Mouse (Mus musculus) ZHBTc4 (cell line): ENCODE data around the gene Cdk18.

Experiments
- DNase-seq: peaks from one replicate; pipeline ENCODE4 v3.0.0-alpha.2; 2011; ENCODE audit warnings: low read depth, low spot score

Gene Cdk18

DNA sequence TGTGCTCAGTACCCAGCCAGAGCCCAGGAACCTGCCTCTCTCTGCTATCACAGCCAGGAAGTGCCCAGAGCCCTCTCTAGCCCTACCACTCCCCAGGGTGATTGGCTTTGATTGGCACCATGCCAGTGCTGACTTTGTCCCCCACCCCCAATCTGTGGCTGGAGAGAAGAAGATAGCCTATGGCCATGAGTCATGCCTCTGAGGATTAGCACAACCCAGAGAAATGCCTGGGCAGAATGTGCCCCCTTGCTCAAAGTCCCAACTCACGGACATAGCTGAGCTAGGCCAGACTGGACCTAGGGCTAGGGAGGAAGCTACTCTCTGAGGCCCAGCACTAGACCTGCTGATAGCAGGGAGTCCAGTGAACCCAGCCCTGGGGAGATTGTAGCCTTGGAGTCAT is 10.7 kb upstream of the Cdk18 start:
- no peak for DNase-seq

DNA sequence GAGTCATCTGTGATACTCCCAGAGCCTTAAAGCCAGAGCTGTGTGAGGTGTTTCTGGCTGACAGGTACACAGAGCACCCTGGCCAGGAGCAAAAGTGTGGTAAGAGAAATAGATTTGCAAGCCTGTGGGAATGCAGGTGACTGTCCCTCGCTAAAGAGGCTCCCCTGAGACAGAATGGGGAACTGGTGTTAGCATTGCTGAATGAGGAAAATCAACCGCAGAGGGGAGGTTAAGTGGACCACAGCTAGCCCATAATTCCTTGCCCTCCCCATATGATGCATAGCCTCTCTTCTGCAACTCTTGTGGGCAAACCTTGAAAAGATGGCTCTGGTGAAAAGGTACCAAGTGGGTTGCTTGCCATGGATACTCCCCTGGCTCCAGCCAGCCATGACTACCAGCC is 9.9 kb upstream of the Cdk18 start:
- no peak for DNase-seq

DNA sequence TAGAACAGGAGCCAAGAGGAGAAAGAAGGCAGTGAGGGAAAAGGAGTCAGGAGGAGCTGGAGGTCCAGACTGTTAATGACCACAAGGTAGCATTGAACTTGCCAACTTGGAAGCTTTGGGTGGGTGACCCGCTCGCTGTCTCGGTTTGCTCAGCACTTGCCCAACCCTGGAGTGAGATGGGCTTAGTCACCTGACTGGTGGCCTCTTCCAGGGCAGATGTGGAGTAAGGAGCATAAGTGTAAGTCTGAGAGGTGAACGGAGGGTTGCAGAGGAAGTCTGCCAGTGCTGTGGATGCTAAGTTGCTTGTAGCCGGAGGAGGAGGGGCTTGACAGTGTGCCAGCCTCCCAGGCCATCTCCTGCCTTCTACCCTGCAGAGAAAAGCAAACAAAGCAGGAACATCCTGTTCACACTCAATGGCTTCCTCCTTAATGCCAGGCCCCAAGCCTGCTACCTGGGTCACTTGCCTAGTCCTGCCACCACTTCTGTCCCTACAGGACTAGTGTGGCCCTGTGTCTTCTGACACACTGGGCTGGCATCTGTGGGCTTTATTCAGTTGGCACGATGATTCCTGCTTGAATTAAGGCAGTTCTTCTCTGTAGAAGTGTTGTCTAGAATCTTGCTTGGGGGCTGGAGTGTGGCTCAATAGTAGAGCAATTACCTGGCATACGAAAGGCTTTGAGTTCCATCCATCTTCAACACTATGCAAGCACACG is 6.6 kb upstream of the Cdk18 start:
- DNase-seq = no peak

DNA sequence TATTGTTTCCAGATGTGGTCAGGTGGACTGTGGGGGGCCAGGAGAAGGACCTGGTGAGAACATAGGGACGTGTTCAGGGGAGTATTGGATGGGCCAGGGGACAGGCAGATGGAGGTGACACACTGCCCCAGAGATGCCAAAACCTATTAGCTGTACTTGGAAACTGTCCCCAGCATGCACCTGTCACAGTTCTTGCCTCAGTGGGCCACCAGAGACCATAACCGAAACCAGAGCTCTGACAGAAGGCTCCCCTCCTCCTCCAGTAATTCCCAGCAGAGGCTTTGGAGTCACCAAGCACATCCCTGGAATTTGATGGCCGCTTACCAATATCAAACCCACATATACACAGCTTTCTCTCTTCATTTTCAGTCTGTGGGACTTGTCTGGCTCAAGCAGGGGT is 5.4 kb upstream of the Cdk18 start:
- no peak for DNase-seq

DNA sequence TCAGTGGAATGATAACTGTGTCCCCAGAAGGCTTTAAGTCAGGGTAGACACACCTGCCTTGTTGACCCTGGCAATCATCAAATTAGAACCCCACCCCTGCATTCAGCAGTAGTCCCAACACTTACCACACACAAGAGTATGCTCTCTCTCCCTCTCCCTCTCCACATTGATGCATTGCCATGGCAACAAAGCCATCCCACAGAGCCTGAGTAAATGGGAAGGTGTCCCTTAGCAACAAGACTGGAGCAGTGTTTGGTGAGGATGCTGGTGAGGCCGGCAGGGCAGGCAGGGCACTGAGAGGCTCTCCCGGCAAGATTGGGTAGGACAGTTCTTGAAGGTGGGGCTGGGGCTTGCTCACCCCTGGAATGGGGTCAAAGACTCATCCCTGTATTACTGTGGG is 4.7 kb upstream of the Cdk18 start:
- DNase-seq = peak; percentile 51

DNA sequence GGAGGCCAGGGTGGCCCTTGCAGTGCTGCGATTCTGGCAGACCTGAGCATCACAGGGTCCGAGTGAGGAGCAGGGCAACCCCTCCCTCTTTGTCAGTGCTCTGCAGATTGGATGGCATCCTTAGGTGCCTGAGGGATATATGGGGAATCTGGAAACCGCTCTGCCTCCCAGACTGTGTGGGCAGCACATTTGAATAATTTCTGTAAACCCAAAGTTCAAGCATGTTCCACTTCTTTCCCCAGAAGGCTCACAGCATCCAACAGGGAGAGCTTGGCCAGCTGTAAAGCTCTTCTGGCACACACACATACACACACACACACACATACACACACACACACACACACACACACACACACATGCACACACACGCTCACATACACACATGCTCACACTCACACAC is 4.2 kb upstream of the Cdk18 start:
- no peak for DNase-seq

DNA sequence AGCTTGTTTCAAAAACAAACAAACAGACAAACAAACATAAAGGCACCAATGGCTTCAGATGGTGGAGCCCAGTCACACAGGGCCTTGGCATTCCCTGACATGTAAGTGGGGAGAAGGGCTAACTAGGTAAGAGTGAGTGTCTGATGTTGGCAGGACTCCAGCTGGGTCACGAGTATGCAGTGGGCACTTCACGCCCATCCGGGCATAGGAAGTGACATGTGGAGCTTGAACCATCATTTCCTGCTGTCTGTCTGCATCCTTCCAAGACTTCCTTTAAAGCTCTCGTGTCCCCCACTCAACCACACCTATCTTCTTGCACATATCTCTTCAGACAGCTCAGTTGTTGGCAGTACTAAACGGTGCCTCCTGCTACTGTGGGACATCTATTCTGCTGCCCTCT is 3.6 kb upstream of the Cdk18 start:
- no peak for DNase-seq

DNA sequence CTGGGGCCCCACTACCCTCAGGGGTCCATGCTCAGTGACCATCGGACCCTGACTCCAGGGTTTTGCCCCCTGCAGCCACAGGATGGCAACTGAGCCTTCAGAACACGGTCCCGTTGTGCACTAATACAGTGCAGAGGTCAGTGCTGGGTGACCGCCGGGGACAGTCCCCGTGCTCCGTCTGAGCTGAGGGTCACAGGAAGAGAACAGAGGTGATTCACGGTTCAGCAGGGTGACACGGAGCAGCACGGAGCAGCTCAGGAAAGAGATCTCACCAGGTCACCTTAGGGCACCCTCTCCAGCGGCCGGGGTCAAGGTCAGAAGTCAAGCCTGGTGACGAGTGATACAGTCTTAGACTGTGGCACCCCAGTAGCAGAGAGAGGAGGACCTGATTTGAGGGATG is 2.3 kb upstream of the Cdk18 start:
- no peak for DNase-seq

DNA sequence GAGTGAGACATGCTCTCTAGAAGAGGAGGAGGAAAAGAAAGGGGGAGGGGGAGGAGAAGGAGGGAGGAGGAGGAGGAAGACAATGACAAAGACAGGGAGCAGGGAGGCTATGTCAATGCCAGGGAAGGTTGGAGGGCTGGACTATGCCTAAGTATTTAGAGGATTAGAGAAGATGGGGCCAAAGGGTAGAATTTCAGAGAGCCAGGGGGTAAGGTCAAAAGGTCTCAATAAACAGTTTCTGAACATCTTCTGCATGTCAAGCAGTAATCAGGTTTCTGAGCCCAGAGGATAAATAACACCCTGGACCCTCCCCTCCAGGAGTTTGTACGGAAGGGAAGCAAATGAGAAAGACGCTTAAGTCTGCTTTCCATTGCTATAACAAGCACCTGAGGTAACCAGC is 1.7 kb upstream of the Cdk18 start:
- no peak for DNase-seq

DNA sequence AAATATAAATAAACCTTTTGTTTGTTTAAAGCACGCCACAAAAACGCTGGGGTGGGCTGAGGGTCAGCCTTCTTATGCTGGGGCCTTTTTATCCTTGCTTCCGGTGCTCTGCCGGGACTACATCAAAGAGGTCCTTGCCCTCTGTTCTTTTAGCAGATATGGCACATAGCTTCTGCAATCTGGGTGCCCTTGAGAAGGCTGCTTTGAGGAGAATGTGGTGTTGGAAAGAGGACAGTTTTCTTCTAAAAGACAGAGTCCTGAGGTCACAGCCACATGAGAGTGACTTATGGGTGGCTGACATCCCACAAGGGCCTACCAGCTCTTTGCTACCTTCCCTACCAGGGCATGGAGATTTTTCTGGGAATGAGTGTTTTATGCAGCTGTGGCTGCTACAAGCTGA is 1.1 kb upstream of the Cdk18 start:
- DNase-seq = no peak

DNA sequence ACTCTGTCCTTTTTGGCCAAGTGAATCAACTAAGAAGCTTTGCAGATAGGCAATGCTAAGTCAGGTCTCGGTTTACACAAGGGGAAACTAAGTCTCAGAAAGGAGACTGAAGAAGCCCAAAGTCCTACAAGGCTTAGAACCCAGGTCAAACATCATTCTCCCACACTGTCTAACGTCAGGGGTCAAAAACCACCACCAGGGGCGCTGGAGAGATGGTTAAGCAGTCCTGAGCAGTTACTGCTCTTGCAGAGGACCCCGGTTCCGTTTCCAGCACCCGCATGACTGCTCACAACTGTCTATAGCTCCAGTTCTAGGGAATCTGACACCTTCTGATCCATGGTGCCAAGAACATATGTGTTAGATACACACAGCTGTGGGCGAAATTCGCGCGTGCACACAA is 687 bp upstream of the Cdk18 start:
- DNase-seq = peak; percentile 88

DNA sequence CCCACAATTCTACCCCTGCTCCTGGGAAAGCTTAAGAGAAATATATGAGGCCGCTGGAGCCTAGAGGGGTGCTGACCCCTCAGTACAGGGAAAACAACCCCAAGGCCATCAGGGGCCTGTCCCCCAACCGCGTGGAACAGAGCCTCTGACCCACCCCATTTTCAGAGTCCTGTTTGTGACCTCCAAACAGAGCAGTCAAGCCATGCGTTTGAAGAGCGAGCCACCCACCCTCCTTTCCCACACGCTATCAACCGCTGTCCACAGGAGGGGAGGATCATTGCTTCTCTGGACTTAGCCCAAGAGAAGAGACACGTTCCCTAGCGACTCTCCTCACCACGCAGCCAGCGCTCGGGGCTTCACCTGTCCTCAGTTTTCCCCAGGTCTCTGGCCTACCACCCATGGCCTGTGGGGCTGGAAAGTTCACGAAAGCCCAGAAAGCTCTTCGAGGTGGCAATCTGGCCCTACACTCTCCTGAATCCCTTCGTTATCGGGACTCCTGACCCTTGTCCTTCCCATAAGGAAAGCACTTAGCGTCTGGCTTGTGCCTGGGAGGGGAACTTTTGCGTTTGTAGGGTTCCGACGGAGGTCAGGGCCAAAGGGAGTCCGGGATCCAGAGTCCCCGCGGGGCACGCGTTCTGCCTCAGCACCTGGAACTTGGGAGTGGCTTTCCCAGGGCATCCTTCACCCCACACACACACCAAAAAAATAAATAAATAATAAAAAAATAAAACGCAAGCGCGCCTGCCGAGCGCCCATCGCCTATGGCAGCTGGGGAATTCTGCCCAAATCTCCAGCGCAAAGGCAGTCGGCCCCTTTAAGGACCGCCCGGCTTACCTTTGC is 688 bp downstream of the Cdk18 start:
- peak; percentile 28 for DNase-seq

DNA sequence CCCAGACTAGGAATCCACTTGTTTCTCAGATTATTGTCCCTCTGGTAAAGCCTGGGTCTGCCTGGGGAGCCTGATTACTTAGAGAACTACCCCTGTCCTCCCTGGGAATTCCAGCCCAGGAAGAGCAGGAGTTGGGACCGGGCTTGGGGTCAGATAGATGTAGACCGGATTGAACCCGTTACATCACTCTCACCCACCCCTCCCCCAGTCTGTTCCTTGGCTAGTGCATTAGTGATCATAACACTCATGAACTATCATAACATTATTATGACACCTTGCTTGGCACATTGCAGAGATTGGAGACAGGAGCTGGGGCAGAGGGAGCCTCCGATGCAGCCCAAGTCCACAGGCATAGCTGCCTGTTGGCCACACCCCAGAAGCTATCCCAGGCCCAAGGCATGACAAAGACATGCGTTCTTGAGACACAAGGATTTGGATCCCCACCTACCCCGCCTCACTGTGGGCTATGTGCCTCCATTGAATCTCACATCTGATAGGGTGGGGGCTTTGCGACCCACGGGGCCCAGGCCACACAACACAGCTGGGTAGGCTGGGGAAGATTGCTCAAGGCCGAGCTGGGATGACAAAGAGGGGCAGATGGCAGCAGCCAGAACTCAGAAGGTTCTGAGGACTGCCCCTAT is 1.4 kb downstream of the Cdk18 start:
- DNase-seq = peak; percentile 86

DNA sequence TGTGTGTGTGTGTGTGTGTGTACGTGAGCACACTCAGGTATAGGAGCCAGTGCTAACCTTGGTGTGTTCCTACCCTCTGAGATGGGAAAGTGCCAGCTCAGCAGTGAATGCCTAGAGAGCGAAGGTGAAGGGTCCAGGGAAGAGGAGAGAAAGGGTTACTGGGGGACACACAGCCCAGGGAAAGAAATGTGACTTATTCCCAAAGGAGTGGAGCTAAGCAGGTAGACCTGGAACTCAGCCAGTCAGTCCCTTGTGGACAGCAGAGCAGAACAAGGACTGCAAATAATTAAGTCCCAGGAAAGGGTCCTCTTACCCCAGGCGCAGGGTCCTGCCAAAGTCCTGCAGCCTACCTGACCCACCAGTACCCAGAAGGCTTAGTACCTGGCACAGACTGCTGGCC is 2.6 kb downstream of the Cdk18 start:
- DNase-seq = no peak

DNA sequence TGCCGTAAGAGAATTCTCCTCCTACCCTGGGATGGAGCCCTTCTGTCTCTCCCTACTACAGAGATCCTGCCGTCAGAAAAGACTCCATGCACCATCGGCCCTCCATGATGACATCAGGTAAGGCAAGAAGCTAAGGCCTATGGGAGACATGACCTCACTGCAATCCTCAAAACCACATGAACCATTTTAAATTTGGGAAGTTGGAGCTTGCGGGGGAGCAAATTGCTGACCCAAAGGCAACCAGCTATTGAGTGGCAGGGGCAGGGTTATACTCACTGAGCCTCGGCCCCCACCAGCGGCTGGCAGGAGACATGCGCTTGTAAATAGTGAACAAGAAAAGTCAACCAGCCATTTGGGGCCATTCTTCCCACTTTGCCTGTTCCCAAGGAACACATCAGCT is 3.9 kb downstream of the Cdk18 start:
- DNase-seq = no peak

DNA sequence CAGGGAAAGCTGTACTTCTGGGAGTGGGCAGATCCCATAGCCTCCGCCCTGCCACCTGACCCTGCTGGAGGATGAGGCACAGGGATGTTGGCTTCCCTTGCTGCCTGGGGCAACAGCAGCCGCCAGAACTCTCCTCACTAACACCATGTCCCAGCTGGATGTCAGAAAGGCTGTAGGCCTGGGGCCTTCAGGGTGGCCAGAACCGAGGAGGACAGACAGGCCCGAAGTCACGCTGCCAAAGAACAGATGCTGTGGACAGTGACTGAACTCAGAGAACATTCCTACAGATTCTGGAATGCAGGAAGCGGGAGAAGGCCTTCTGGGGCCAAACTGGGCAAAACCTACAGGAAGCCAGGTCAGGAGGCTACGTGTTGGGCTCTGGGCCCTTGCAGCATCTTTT is 11.2 kb downstream of the Cdk18 start:
- no peak for DNase-seq

DNA sequence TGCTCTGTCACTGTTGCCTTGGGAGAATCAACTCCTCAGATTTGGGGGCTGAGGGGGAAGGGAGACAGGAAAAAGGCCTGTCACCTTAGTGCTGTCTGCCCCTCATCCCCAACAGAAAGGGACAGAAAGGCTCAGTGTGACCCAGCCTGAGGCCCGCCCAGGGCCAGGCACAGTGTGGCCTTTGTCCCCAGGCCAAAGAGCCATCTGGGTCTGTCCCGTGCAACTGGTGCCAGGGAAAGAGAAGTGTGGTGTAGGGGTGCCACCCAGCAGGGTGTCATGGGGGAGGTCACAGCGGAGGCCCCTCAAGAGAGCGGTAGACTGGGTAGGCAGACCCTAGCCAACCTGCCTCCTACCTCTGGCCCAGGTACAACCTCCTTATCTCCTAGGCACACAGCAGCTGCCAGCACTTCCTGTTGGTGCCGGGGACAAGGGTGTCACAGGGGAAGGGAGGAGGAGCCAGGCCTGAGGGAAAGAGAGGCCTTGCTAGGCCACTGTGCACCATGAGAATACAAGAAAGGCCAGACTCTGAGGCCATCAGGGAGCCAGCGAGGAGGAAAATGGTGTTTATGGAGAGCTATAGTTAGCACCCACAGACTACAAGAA is 13.6 kb downstream of the Cdk18 start:
- DNase-seq = peak; percentile 55

DNA sequence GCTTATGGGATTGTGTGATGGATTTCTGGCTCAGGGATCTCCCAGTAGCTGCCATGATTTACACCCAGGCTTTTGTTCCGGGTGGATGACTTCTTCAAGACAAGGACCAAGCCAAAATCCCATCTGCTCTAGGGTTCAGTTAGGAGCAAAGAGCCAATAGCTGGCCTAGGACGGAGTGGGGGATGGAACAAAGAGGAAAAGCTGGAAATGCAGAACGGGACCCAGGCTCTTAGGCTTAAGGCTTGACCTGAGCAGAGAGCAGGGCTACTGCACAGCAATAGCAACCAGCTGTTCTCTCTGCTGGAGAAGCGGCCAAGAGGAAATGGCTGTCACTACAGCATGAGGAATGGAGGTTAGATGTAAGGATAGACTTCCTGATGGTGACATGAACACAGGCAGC is 14.2 kb downstream of the Cdk18 start:
- no peak for DNase-seq

DNA sequence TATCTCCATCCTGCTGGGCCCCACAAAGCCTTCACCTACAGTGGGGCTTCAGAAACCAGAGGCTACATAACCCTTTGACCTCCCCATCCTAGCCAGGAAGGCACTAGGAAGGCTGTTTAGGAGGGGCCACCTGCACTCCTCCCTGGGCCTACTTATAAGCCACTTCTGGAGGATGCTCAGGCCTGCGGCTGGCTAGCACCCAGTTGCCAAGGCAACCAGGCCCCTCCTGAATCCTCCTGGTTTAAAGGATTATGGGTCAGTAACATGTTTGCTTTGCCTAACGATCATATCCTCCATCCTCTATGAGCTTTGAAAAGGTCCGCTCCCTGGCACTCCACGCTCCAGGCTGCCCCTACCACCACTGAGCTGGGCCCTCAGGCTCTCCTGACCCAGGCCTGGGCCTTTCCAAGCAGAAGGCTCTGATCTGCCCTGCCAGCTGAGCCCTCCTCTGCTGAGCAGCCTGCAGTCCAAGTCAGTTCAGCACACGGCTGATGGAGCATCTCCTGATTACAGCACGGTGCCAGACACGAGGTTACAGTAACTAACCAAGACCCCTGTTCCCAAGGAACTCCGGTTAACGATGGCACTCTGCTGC is 16.0 kb downstream of the Cdk18 start:
- no peak for DNase-seq

DNA sequence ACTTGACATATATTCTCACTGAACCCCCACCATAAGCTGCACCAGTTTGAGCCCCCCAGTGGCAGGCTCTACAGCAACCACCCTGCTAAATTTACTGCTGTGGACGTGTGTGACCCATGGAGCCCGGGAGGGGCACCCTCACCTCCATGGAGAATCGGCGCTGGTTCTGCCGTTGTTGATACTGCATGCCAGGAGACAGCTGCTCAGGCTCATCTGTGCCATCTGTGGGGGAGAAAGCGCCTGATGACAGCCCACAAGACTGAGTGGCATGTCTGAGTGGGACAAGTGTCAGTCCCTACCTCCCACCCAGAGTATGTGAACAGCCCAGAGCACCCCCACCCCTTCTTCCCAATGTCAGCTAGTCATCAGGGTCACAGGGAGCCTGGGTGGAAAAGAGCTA is 17.6 kb downstream of the Cdk18 start:
- DNase-seq = no peak

DNA sequence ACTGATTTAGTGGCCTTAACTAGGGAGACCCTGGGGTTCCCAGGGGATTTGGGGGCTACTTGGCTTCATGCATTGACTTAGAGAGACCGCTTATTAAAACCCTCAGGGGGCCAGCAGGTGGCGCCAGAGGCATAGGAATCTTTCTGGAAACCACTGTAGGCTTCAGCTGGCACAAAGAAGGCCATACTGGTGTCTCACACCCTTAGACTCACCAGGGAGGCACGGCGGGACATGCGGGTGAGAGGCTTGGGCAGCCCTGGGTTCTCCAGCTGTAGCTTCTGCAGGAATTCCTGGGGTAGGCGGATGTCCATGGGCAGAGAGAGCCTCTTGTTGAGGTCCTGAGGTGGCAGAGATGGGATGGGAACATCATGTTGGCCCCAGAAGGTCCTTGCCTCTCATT is 18.2 kb downstream of the Cdk18 start:
- peak; percentile 84 for DNase-seq

DNA sequence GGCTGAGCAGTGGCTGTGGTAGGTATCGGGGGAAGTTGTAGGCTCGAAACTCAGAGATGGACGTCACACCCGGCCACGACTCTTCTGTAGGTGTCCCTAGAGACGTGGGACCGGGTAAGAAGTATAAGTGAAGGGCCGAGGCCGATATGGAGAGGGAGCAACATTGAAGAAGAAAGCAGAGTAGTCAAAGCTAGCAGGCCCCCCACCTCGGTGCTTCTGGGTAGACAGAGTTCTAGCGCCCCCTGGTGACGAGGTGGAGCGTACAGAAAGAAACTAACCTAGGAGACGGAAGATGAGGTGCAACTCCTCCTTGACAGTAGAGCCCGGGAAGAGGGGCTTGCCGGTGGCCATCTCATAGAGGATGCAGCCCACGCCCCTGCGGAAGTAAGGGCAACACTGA is 22.9 kb downstream of the Cdk18 start:
- DNase-seq = peak; percentile 80
